Mouse (Mus musculus): ENCODE measurements around the gene Echdc3.

DNA sequence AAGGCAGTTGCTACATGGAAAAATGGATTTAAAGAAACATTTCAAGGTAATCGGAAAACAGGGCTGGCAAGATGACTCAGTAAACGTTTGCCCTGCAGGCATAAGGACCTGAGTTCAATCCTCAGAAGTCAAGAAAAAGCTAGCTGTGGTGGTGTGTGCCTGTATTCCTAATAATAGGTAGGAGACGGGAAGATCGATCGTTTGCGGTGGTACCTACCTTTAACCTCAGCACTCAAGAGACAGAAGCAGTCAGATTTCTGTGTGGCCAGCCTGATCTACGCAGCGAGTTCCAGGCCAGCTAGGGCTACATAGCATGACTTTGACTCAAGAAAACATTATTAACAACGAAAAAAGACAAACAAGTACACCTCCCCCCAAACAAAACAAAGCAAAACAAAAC lies 48.9 kb upstream of the Echdc3 start:
- TF ChIP-seq GATA1 (IDR thresholded peaks at IDR 0.05; ENCODE audit: low read length) (no peak), TAL1 (IDR thresholded peaks at IDR 0.05; ENCODE audit: low read length) (no peak)
